Mouse (Mus musculus): ENCODE results near the gene Bpifb9a.
"Not testable (repeated sequence)": the region's sequence is repeated elsewhere in the genome, so short reads cannot be mapped to it uniquely, and the experiment has no call there.

The Bpifb9a gene

GRCm38 (mm10) chr2:154257554-154257953 is at the start of gene Bpifb9a:
TSS of gene Bpifb9a (plus strand) at chr2:154257854.
- DNase-seq, result not testable (repeated sequence)

GRCm38 (mm10) chr2:154209112-154209511 is 48.5 kb upstream of the Bpifb9a start:
- no peak for DNase-seq

- DNase-seq, result no peak
These were observed 46.5 kb upstream of the Bpifb9a start for GRCm38 (mm10) chr2:154211121-154211520.

- no peak for DNase-seq
These were observed 45.8 kb upstream of the Bpifb9a start for GRCm38 (mm10) chr2:154211881-154212280.

GRCm38 (mm10) chr2:154215191-154215590 is 42.5 kb upstream of the Bpifb9a start:
- peak; percentile 72 for DNase-seq

GRCm38 (mm10) chr2:154219950-154220349 is 37.7 kb upstream of the Bpifb9a start:
- no peak for DNase-seq

- DNase-seq, result peak; percentile 9
These were observed 34.3 kb upstream of the Bpifb9a start, which contains the start of gene Bpifb5 for GRCm38 (mm10) chr2:154223265-154223916. TSS of gene Bpifb5 (plus strand) at chr2:154223742.

GRCm38 (mm10) chr2:154223917-154224273 is 33.8 kb upstream of the Bpifb9a start:
- DNase-seq, result no peak

- DNase-seq, result no peak
These were observed 30.7 kb upstream of the Bpifb9a start for GRCm38 (mm10) chr2:154226991-154227390.

GRCm38 (mm10) chr2:154227830-154228229 is 29.8 kb upstream of the Bpifb9a start:
- no peak for DNase-seq

GRCm38 (mm10) chr2:154233426-154233825 is 24.2 kb upstream of the Bpifb9a start:
- no peak for DNase-seq

- no peak for DNase-seq
These were observed 16.9 kb upstream of the Bpifb9a start for GRCm38 (mm10) chr2:154240771-154241170.

GRCm38 (mm10) chr2:154242726-154243125 is 14.9 kb upstream of the Bpifb9a start:
- not testable (repeated sequence) for DNase-seq

GRCm38 (mm10) chr2:154243356-154244036 is 14.2 kb upstream of the Bpifb9a start:
- no peak for DNase-seq

- DNase-seq, result no peak
These were observed 12.3 kb upstream of the Bpifb9a start for GRCm38 (mm10) chr2:154245322-154245721.

GRCm38 (mm10) chr2:154255254-154255653 is 2.4 kb upstream of the Bpifb9a start:
- DNase-seq, result not testable (repeated sequence)

GRCm38 (mm10) chr2:154255770-154256169 is 1.9 kb upstream of the Bpifb9a start:
- DNase-seq, result no peak

- DNase-seq, result not testable (repeated sequence)
These were observed 6.7 kb downstream of the Bpifb9a start for GRCm38 (mm10) chr2:154264397-154264796.

- not testable (repeated sequence) for DNase-seq
These were observed 34.2 kb downstream of the Bpifb9a start for GRCm38 (mm10) chr2:154291866-154292265.

GRCm38 (mm10) chr2:154292833-154293232 is 35.2 kb downstream of the Bpifb9a start:
- DNase-seq, result no peak

GRCm38 (mm10) chr2:154294746-154295145 is 37.1 kb downstream of the Bpifb9a start:
- peak; percentile 60 for DNase-seq

GRCm38 (mm10) chr2:154300496-154300895 is 42.8 kb downstream of the Bpifb9a start:
- peak; percentile 54 for DNase-seq

GRCm38 (mm10) chr2:154301763-154302162 is 44.1 kb downstream of the Bpifb9a start:
- DNase-seq, result no peak

- not testable (repeated sequence) for DNase-seq
These were observed 47.0 kb downstream of the Bpifb9a start for GRCm38 (mm10) chr2:154304604-154305003.
